Mouse (Mus musculus) midbrain, postnatal 0 days (tissue): ENCODE results near the gene Rer1. TPM values are rescaled to one million over a fixed set of nuclear protein-coding genes. Genes with fewer than 3 reads are reported as not detected.

Source experiments
- ATAC-seq: fragments of 200-750 bp; cut with Nextera tagmentation; 2 replicates; pipeline ENCODE4 v1.8.0; 2017; ENCODE audit warnings: moderate number of reproducible peaks, mild to moderate bottlenecking, moderate TSS enrichment, moderate library complexity; ENCODE audit not compliant: low FRiP score
- DNase-seq: peaks from one replicate; pipeline ENCODE4 v3.0.0-alpha.2; 2015; ENCODE audit warnings: low spot score
- H3K27ac ChIP-seq: fragments of 300-500 bp; sonication (generic); 2 replicates; pipeline ENCODE4 v1.5.1; 2014; ENCODE audit warnings: low read depth, mild to moderate bottlenecking, low read length, mixed read lengths
- H3K27me3 ChIP-seq: fragments of 300-500 bp; sonication (generic); 2 replicates; pipeline ENCODE4 v1.6.1; 2014; ENCODE audit warnings: low read length, control low read depth, mixed read lengths; ENCODE audit not compliant: insufficient read depth
- H3K36me3 ChIP-seq: fragments of 300-500 bp; sonication (generic); 2 replicates; pipeline ENCODE4 v1.6.1; 2014; ENCODE audit warnings: low read length, control low read depth, mixed read lengths; ENCODE audit not compliant: insufficient read depth
- H3K4me1 ChIP-seq: fragments of 300-500 bp; sonication (generic); 2 replicates; pipeline ENCODE4 v1.6.1; 2014; ENCODE audit warnings: mild to moderate bottlenecking, control low read depth, antibody characterized with exemption, low read length, mixed read lengths; ENCODE audit not compliant: insufficient read depth
- H3K4me2 ChIP-seq: fragments of 300-500 bp; sonication (generic); 2 replicates; pipeline ENCODE4 v1.6.1; 2014; ENCODE audit warnings: low read depth, mild to moderate bottlenecking, low read length, mixed read lengths; ENCODE audit not compliant: poor library complexity, severe bottlenecking
- H3K4me3 ChIP-seq: fragments of 300-500 bp; sonication (generic); 2 replicates; pipeline ENCODE4 v1.5.1; 2014; ENCODE audit warnings: low read depth, mild to moderate bottlenecking, low read length, moderate library complexity
- H3K9ac ChIP-seq: fragments of 300-500 bp; sonication (generic); replicated peaks from 2 replicates; pipeline ENCODE4 v1.6.1; 2014; ENCODE audit warnings: mild to moderate bottlenecking, low read length, moderate library complexity, mixed read lengths; ENCODE audit not compliant: poor library complexity, severe bottlenecking
- H3K9me3 ChIP-seq: fragments of 300-500 bp; sonication (generic); 2 replicates; pipeline ENCODE4 v1.6.1; 2016; ENCODE audit warnings: low read length, control low read depth
- CTCF ChIP-seq: IDR thresholded peaks from 2 replicates; pipeline ENCODE4 v1.5.1; 2016; ENCODE audit warnings: antibody characterized with exemption, mild to moderate bottlenecking
- WGBS: fragments of 180-500 bp; shearing (Covaris S2); extraction: QIAGEN DNeasy Blood & Tissue Kit; methylation state at CpG from one replicate; pipeline ENCODE4 v1.1.7; 2014; 5-methylcytosine and 5-hydroxymethylcytosine counted together
- polyA plus RNA-seq: library from polyadenylated mRNA; unstranded; fragments of >200 nt; fragmentation: Nextera tagmentation; extraction: Ambion mirVana; gene quantifications from 2 replicates; pipeline ENCODE4 v1.2.1, GENCODE M21; 2015
- total RNA-seq: library from RNA; depleted of rRNA; stranded (reverse); fragments of >200 nt; gene quantifications from 2 replicates; pipeline ENCODE4 v1.2.3, GENCODE M21; 2014

Gene Rer1
- total and polyA plus RNA-seq, 2 experiments from 2014 or later = 91.4 to 132 TPM

- DNase-seq = no peak
- H3K27me3 ChIP-seq = no peaks in the 10 kb centered on the region
- H3K4me3 ChIP-seq = no peak overlapping the region
- H3K9ac ChIP-seq = no peak overlapping the region
- TF ChIP-seq CTCF = no peak
- ATAC-seq = no peak
- H3K4me2 ChIP-seq = no peak overlapping the region
- 47% methylated on average over 10 of the region's 10 CpGs for WGBS
- no peak overlapping the region for H3K27ac ChIP-seq
- no peaks in the 10 kb centered on the region for H3K4me1 ChIP-seq
- no peaks in the 10 kb centered on the region for H3K9me3 ChIP-seq
- no peaks in the 10 kb centered on the region for H3K36me3 ChIP-seq
Measured at GRCm38 (mm10) chr4:155118278-155118677, 32.1 kb upstream of the Rer1 start.

- Histone ChIP-seq H3K9me3 (no peaks in the 10 kb centered on the region), H3K4me2 (no peak overlapping the region), H3K4me3 (no peak overlapping the region), H3K9ac (no peak overlapping the region), H3K4me1 (no peaks in the 10 kb centered on the region), H3K27ac (no peak overlapping the region), H3K36me3 (no peaks in the 10 kb centered on the region), H3K27me3 (no peaks in the 10 kb centered on the region)
- DNase-seq (no peak), ATAC-seq (no peak)
- 80% methylated on average over 6 of the region's 6 CpGs for WGBS
- TF ChIP-seq CTCF = no peak
Measured at GRCm38 (mm10) chr4:155117396-155117978, 31.3 kb upstream of the Rer1 start.

GRCm38 (mm10) chr4:155116607-155117006 lies 30.4 kb upstream of the Rer1 start:
- Histone ChIP-seq H3K4me1 (no peaks in the 10 kb centered on the region), H3K4me3 (no peak overlapping the region), H3K27me3 (no peaks in the 10 kb centered on the region), H3K36me3 (no peaks in the 10 kb centered on the region), H3K4me2 (no peak overlapping the region), H3K9me3 (no peaks in the 10 kb centered on the region), H3K9ac (no peak overlapping the region), H3K27ac (no peak overlapping the region)
- ATAC-seq = no peak
- DNase-seq = no peak
- TF ChIP-seq CTCF = no peak
- 74% methylated on average over 4 of the region's 4 CpGs for WGBS

GRCm38 (mm10) chr4:155113766-155114410 lies 27.7 kb upstream of the Rer1 start:
- 60% methylated on average over 8 of the region's 8 CpGs for WGBS
- no peak for DNase-seq
- Histone ChIP-seq H3K27ac (no peak overlapping the region), H3K9me3 (no peaks in the 10 kb centered on the region), H3K9ac (no peak overlapping the region), H3K4me3 (no peak overlapping the region), H3K4me2 (no peak overlapping the region), H3K4me1 (no peaks in the 10 kb centered on the region), H3K36me3 (0 out of 2 replicates have a peak, but pooled peaks cover 2% of the 10 kb centered on the region), H3K27me3 (no peaks in the 10 kb centered on the region)
- no peak for TF ChIP-seq CTCF
- ATAC-seq = no peak

- 77% methylated on average over 5 of the region's 5 CpGs for WGBS
Measured at GRCm38 (mm10) chr4:155109471-155109870, 23.3 kb upstream of the Rer1 start.

GRCm38 (mm10) chr4:155107886-155108285 lies 21.7 kb upstream of the Rer1 start:
- no peaks in the 10 kb centered on the region for H3K4me1 ChIP-seq
- no peak for ATAC-seq
- H3K4me3 ChIP-seq = no peak overlapping the region
- H3K4me2 ChIP-seq = no peak overlapping the region
- no peaks in the 10 kb centered on the region for H3K27me3 ChIP-seq
- H3K9me3 ChIP-seq = no peaks in the 10 kb centered on the region
- no peak overlapping the region for H3K27ac ChIP-seq
- WGBS = 94% methylated on average over 4 of the region's 4 CpGs
- no peak for DNase-seq
- 0 out of 2 replicates have a peak, but pooled peaks cover 2% of the 10 kb centered on the region for H3K36me3 ChIP-seq
- no peak overlapping the region for H3K9ac ChIP-seq
- TF ChIP-seq CTCF = no peak

More at GRCm38 (mm10) chr4:155109471-155109870, 23.3 kb upstream of the Rer1 start:
- ATAC-seq (no peak), DNase-seq (no peak)
- Histone ChIP-seq H3K27ac (no peak overlapping the region), H3K9me3 (no peaks in the 10 kb centered on the region), H3K27me3 (no peaks in the 10 kb centered on the region), H3K4me2 (no peak overlapping the region), H3K36me3 (0 out of 2 replicates have a peak, but pooled peaks cover 2% of the 10 kb centered on the region), H3K9ac (no peak overlapping the region), H3K4me1 (no peaks in the 10 kb centered on the region), H3K4me3 (no peak overlapping the region)
- TF ChIP-seq CTCF = no peak
